Mouse (Mus musculus): ENCODE measurements around the gene Mettl5. TPM values are rescaled to one million over a fixed set of nuclear protein-coding genes. Genes with fewer than 3 reads are reported as not detected.
A peak's percentile ranks its signal among the peaks of the same experiment; 100 is the strongest.
"Not testable (repeated sequence)": the region's sequence is repeated elsewhere in the genome, so short reads cannot be mapped to it uniquely, and the experiment has no call there.

Gene Mettl5
- total RNA-seq (2021) = 10 to 100 TPM; 16.2 to 23.6 TPM
- long read RNA-seq, experiment 1, transcript Mettl5-201 (7 exons, 968 nt) = major isoform, 17 of 20 reads
- long read RNA-seq, experiment 1, partial matches to known transcripts = 2 of 20 reads
- long read RNA-seq, experiment 1, other reads (novel, unspliced or antisense) = 1 of 20 reads
- long read RNA-seq, experiment 2, transcript Mettl5-201 (7 exons, 968 nt) = major isoform, 5 of 6 reads
- long read RNA-seq, experiment 2, partial matches to known transcripts = 1 of 6 reads
- long read RNA-seq, experiment 2, other reads (novel, unspliced or antisense) = 0 of 6 reads

DNA sequence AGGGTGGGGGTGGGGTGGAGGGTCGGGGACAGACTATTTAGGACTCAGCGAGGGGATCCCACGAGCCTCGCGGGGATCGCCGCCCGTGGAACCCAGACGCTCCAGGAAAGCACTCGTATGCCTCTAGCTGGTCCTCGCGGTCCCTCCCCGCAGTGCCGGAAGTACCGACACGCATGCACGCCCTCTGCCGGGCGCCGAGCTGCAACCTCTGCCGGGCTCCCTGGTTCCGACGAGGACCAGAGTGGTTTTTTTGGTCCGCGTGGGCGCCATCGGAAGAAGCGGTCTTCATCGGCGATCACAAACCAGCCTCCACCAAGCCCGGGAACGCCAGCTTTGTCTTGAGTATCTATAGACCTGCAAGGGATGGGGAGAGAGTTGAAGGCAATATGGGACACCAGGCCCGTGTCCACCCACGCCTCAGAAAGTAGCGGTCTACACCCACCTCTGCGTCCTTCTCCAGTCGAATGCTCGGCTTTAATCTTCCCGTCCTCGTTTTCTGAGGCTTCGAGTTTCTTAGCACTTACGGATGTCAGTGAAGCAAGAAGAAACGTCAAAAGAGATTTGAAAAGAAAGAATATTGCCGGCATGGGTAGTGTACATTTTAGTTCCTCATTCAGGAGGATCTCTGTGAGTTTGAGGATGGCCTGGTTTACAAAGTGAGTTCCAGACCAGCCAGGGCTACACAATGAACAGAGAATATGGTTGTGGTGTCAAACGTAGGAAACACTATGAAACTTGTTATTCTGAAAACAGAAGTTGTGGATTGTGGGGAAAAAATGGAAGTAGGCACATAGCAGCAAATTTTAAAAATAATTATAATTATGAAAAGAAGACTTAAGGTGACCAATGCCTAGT lies at the start of gene Mettl5:
Mettl5 (minus strand) TSS at position 165 of the 855 bp plus-strand sequence.
- DNase-seq = peak; percentile 91 to 93

DNA sequence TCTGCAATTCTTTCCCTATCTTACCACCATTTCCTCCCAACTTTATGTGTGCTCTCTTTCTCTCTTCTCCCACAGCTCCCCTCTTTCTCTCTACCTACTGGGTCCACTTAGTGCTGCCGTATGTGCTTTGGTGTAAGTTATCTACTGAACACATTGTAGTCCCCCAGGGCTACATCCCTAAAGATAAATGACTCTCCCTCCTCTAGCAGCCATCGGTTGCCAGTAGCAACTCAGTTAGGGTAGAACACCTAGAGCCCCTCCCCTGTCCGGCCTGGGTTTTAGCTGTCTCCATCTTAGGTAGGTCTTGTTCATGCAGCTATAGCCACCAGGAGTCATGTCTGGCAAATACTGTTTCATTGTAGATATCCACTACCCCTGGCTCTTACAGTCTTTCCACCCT lies 39.5 kb upstream of the Mettl5 start:
- DNase-seq = no peak

GRCm38 (mm10) chr2:69917301-69917700 lies 31.9 kb upstream of the Mettl5 start:
- no peak for DNase-seq

GRCm38 (mm10) chr2:69912801-69913200 lies 27.4 kb upstream of the Mettl5 start:
- no peak for DNase-seq

DNA sequence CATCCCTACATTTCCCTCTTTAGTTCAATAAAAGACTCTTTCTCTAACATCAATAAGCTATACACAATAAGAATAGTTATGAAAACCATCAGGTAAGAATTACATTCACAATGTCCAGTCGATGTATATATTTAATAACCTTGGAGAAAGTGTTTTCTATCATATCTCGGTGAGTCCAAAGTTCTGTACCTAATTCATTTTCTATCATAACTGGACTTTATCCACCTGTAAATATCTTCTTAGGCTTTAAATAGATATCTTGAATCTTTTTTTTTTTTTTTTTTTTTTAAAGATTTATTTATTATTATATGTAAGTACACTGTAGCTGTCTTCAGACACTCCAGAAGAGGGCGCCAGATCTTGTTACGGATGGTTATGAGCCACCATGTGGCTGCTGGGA lies 22.0 kb upstream of the Mettl5 start:
- DNase-seq = not testable (repeated sequence)

- DNase-seq = no peak
Observed at GRCm38 (mm10) chr2:69903541-69903940, 18.1 kb upstream of the Mettl5 start.

DNA sequence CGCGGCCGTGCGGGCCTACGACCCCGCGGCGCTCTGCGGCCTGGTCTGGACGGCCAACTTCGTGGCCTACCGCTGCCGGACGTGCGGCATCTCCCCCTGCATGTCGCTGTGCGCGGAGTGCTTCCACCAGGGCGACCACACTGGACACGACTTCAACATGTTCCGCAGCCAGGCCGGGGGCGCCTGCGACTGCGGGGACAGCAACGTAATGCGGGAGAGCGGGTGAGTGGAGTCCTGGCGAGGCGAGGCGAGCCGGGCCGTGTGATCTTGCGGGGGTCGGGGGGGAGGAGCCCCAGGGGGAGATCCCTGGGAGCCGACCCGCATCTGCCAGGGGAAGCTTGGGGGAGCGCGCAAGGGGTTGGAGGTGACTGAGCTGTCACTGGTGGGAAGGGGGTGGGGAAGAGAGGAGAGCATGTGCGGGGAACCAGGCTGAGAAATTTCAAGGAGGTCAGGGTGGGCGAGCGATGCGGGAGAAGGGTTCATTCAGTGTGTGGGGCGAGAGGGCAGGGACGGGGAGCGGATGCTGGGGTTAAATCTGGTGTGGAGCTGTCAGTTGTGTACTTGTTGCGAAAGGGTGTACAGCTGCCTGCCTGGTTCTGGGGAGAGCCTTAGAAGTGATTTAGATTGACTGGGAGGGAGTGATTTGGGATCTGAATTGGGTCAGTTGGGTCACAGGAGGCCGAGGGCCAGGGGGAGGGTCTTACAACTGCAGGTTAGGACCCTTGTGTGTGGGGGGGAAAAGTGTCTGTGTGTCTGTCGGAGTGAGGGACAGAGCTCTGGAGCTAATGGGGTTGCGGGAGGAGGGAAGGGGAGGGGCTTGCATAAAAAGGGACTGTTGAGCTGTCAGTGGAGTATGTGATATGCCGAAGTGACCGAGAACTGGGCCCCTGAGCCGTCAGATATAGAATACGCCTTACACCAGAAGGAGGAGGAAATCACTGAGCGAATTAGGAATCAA lies 12.5 kb upstream of the Mettl5 start:
- DNase-seq = peak; percentile 69 to 83

DNA sequence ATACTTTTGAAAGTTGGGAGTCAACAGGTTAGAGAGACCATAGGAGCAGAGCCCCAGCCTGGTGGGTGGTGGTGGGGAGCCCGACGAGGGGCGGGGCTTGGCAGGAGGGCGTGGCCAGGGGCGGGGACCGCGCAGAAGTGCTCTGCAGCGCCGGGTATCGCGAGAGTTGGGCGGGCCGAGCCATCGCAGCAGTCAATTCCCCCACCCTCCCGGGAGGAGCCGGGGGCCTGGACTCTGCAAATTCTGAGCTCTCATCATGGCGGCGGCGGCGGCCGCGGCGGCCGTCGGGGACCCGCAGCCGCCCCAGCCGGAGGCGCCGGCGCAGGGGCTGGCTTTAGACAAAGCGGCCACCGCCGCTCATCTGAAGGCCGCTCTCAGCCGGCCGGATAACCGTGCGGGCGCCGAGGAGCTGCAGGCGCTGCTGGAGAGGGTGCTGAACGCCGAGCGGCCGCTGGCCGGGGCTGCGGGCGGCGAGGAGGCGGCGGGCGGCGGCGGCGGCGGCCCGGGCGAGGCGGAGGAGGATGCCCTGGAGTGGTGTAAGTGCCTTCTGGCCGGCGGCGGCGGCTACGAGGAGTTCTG lies 11.7 kb upstream of the Mettl5 start, which contains the start of gene Ubr3:
Ubr3 (plus strand) TSS at position 208 of the 579 bp plus-strand sequence.
- peak; percentile 99 to 100 for DNase-seq

- DNase-seq = no peak
Observed at GRCm38 (mm10) chr2:69896224-69896581, 10.8 kb upstream of the Mettl5 start.

GRCm38 (mm10) chr2:69895502-69896223 lies 10.2 kb upstream of the Mettl5 start:
- peak in 1 of 2 experiments; percentile 10 for DNase-seq

DNA sequence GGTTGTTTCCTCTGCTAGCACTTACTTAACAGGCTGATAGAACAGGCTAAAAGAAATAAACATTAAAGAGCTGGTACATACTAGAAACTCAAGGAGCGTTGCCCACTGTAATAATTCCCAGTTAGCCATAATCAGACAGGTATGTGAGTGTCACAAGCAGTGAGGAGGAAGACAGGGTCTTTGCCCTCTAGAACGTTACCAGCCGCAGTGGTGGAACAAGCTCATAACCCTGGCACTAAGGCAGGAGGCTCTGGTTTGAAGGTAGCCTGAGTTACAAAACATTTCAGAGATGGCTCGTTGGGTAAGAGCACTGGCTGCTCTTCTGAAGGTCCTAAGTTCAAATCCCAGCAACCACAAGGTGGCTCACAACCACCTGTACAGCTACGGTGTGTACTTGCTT lies 8.5 kb upstream of the Mettl5 start:
- DNase-seq = no peak

DNA sequence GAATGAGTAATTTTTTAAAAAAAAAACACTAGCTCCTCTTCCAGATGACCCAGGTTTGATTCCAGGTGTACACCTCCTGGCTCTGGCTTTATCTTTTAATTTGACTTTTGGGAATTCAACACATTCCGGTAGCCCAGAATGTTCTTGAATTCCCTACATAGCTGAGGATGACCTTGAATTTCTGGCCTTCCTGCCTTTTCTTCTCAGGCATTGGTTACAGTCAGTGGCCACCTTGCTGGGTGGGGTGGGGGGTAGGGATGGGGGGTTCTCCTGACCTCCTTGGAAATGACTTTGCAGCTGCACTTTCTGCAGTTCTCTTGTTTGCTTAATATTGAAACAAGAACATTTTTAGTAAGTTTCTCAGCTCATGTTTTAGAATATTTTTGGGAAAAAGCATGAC lies 7.7 kb upstream of the Mettl5 start:
- no peak for DNase-seq

DNA sequence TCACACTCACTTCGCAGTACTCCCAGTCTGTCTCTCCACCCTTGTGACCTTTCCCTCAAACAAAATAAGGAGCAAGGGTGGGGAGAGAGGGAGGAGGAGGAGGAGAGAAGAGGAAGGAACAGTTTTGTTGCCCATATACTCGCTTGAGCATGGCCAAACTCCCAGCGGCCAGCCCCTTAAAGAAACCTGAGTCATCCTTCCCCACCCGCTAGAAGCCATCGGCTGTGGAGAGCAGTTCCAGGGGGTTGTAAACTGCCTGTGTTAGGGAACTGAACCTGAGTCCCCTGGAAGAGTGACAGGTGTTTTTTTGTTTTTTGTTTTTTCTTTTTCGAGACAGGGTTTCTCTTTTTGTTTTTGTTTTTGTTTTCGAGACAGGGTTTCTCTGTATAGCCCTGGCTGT lies 5.4 kb upstream of the Mettl5 start:
- DNase-seq = no peak

- DNase-seq = no peak
Observed at GRCm38 (mm10) chr2:69888957-69889356, 3.5 kb upstream of the Mettl5 start.

GRCm38 (mm10) chr2:69885050-69885449 lies 365 bp downstream of the Mettl5 start:
- DNase-seq = peak; percentile 2 to 3

GRCm38 (mm10) chr2:69884581-69884980 lies 834 bp downstream of the Mettl5 start:
- DNase-seq = no peak

DNA sequence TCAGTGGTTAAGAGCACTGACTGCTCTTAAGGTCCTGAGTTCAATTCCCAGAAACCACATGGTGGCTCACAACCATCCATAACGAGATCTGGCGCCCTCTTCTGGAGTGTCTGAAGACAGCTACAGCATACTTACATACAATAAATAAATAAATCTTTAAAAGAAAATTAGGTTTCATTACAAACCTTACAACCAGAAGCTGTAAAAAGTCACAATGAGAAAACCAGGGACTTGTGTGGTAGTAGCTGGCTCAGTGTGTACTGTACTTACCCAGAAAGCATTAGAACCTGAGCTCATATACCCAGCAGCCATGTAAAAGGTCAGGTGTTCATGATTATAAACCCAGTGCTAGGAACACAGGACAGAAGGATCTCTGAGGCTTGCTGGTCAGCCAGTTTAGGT lies 1.4 kb downstream of the Mettl5 start:
- DNase-seq = peak in 1 of 2 experiments; percentile 8

- DNase-seq = no peak
Observed at GRCm38 (mm10) chr2:69862117-69862657, 23.2 kb downstream of the Mettl5 start.

- DNase-seq = peak; percentile 95 to 97
Observed at GRCm38 (mm10) chr2:69861485-69862091, 23.8 kb downstream of the Mettl5 start, which contains the start of gene Ssb. Ssb (plus strand) TSS chr2:69861562.

GRCm38 (mm10) chr2:69860972-69861452 lies 24.4 kb downstream of the Mettl5 start:
- peak; percentile 31 to 43 for DNase-seq
